Mouse (Mus musculus): ENCODE measurements around the gene Napsa.

GRCm38 (mm10) chr7:44586518-44586917 is 14.3 kb downstream of the Napsa start:
- TF ChIP-seq POLR2A (IDR thresholded peaks at IDR 0.05; ENCODE audit: low read depth, low read length) (no peak), CTCF (IDR thresholded peaks at IDR 0.05; ENCODE audit: extremely low read depth, insufficient read depth, insufficient read length, insufficient replicate concordance) (no peak)
